Mouse (Mus musculus) MEL (cell line): ENCODE measurements at regions not wholly inside any gene's neighbourhood (a gene's known extent, or its start where the extent isn't known, plus 50 kb on each side); places are given as distances from the start of the nearest gene placed in this dataset.

Experiments used
- CTCF ChIP-seq, 3 experiments: IDR thresholded peaks in 2 of 3; conservative IDR thresholded peaks in 1 of 3; 2 replicates each; pipeline ENCODE4 v1.5.1; 2011 to 2012; ENCODE audit warnings: low read length in 3 of 3, low read depth in 2 of 3, mild to moderate bottlenecking in 2 of 3, improper control_type of control experiment in 1 of 3, inconsistent platforms in 1 of 3, mixed read lengths in 1 of 3, moderate library complexity in 1 of 3; ENCODE audit not compliant: control insufficient read depth in 1 of 3, insufficient read depth in 1 of 3, poor library complexity in 1 of 3, severe bottlenecking in 1 of 3
- ELF1 ChIP-seq: IDR thresholded peaks from 2 replicates; pipeline ENCODE4 v1.6.1; 2014; ENCODE audit warnings: low read depth, mild to moderate bottlenecking, inconsistent platforms, low read length, improper control_type of control experiment, moderate library complexity
- ETS1 ChIP-seq: IDR thresholded peaks from 2 replicates; pipeline ENCODE4 v1.6.1; 2012; ENCODE audit warnings: low read depth, mild to moderate bottlenecking, inconsistent platforms, low read length, improper control_type of control experiment, moderate library complexity
- HCFC1 ChIP-seq: IDR thresholded peaks from 2 replicates; pipeline ENCODE4 v1.6.1; 2012; ENCODE audit warnings: low read depth, mild to moderate bottlenecking, inconsistent platforms, low read length, improper control_type of control experiment, moderate library complexity
- MAFK ChIP-seq: IDR thresholded peaks from 2 replicates; pipeline ENCODE4 v1.6.1; 2011; ENCODE audit warnings: low read depth, mild to moderate bottlenecking, low read length, improper control_type of control experiment, borderline replicate concordance
- MAX ChIP-seq: IDR thresholded peaks from 2 replicates; pipeline ENCODE4 v1.6.1; 2011; ENCODE audit warnings: low read length, improper control_type of control experiment
- MYB ChIP-seq: IDR thresholded peaks from 2 replicates; pipeline ENCODE4 v1.6.1; 2011; ENCODE audit warnings: mild to moderate bottlenecking, low read depth, low read length, improper control_type of control experiment
- POLR2A ChIP-seq, 2 experiments: IDR thresholded peaks; 2 replicates each; pipeline ENCODE4 v1.6.1; 2011 to 2012; ENCODE audit warnings: low read length in 2 of 2, mild to moderate bottlenecking in 2 of 2, control low read depth in 1 of 2, improper control_type of control experiment in 1 of 2, low read depth in 1 of 2, moderate library complexity in 1 of 2; ENCODE audit not compliant: control insufficient read depth in 1 of 2, insufficient read depth in 1 of 2, poor library complexity in 1 of 2
- POLR2AphosphoS2 ChIP-seq: IDR thresholded peaks from 2 replicates; pipeline ENCODE4 v1.6.1; 2011; ENCODE audit warnings: low read length, improper control_type of control experiment
- SIN3A ChIP-seq: IDR thresholded peaks from 2 replicates; pipeline ENCODE4 v1.6.1; 2012; ENCODE audit warnings: low read length, improper control_type of control experiment, inconsistent platforms
- TAL1 ChIP-seq: IDR thresholded peaks from 2 replicates; pipeline ENCODE4 v1.6.1; 2012; ENCODE audit warnings: mild to moderate bottlenecking, inconsistent platforms, low read length, moderate library complexity, mixed read lengths
- TCF12 ChIP-seq: IDR thresholded peaks from 2 replicates; pipeline ENCODE4 v1.6.1; 2014; ENCODE audit warnings: low read depth, mild to moderate bottlenecking, inconsistent platforms, low read length, improper control_type of control experiment, moderate library complexity

DNA sequence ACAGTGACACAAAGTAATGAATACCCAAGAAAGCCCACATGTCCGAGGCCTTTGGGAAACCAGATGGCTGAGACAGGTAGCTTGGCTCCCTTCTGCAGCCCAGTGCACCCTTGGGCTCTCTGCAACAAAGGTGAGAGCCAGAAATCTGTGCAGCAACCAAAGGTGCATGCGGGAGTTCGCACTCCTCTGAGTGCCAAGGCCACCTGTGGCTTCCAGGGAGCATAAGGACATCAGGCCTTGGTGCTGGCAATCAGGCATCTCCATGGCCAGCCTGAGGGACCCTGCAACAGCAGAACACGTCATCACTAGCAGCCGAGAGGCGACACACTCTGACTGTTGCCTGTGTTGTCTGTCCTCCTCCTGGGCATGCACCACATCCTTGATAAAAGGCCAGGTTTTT, 78.2 kb upstream of the Slc22a12 start:
- TF ChIP-seq MAX: no peak
- TF ChIP-seq POLR2A (IDR thresholded peaks at IDR 0.05; ENCODE audit: control insufficient read depth in 1 of 2, insufficient read depth in 1 of 2, low read depth in 1 of 2, low read length in 2 of 2, poor library complexity in 1 of 2): no peak
- TF ChIP-seq POLR2AphosphoS2: no peak
- no peak for TF ChIP-seq CTCF (IDR thresholded peaks at IDR 0.05 in 2 of 3, conservative IDR thresholded peaks at IDR 0.05 in 1 of 3; ENCODE audit: control insufficient read depth in 1 of 3, insufficient read depth in 1 of 3, low read depth in 2 of 3, low read length in 3 of 3, poor library complexity in 1 of 3, severe bottlenecking in 1 of 3)
- TF ChIP-seq ETS1: no peak
- no peak for TF ChIP-seq HCFC1
- no peak for TF ChIP-seq ELF1
- no peak for TF ChIP-seq SIN3A
- no peak for TF ChIP-seq MAFK
- no peak for TF ChIP-seq TCF12
- TF ChIP-seq MYB: no peak
- TF ChIP-seq TAL1: no peak
